Mouse (Mus musculus): ENCODE results near the gene Olfr9.
"Not testable (repeated sequence)": the region's sequence is repeated elsewhere in the genome, so short reads cannot be mapped to it uniquely, and the experiment has no call there.

The Olfr9 gene

GRCm38 (mm10) chr10:128996523-128997040 is 7.4 kb downstream of the Olfr9 start:
- no peak for DNase-seq (ENCODE audit: extremely low read depth, low read depth, low spot score)

GRCm38 (mm10) chr10:129004032-129004920 is 15.0 kb downstream of the Olfr9 start:
- DNase-seq (ENCODE audit: extremely low read depth, low read depth, low spot score): no peak

DNA sequence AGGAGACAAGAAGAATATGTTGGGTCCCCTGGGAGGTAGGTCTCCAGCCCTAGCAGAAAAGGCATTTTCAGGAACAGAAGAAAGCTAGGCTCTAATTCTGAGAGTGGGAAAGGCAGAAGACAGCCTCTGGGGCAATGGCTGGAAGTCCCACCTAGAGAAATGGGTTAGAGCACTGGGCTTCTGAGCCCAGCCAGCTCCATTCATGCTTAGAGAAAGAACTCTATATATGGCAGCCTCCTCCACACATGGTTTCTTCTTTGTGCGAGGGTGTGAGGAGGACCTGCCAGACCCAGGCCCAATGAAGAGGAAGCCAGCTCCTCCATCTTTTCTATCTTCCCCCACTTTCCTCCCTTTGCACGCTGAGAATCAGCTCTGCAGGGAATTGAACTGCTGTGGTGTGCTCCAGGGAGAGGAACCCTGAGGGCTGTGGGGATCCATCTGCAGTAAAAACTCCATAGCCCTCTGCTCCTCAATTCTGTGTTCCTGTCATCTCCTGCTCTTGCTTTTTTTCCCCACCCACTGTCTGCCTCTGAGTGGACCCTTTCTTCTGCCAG is 21.1 kb downstream of the Olfr9 start, which contains the start of gene Olfr763:
Gene Olfr763 (plus strand): TSS at position 504 of the 554 bp plus-strand sequence.
- no peak for DNase-seq (ENCODE audit: extremely low read depth, low read depth, low spot score)

DNA sequence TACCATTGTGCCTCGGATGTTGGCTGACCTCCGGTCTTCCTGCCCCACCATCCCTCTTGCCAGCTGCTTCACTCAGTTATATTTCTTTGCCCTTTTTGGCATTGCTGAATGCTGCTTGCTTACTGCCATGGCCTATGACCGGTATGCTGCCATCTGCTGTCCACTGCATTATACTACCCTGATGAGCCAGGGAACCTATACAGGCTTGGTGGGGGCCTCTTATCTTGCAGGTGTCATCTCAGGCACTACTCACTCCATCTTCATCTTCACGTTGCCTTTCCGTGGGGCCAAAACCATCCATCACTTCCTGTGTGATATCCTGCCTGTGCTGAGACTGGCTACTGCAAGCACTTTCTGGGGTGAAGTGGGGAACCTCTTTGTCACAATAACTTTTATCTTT is 22.3 kb downstream of the Olfr9 start:
- not testable (repeated sequence) for DNase-seq (ENCODE audit: extremely low read depth, low read depth, low spot score)

GRCm38 (mm10) chr10:129014477-129014876 is 25.2 kb downstream of the Olfr9 start:
- DNase-seq (ENCODE audit: extremely low read depth, low read depth, low spot score): no peak

DNA sequence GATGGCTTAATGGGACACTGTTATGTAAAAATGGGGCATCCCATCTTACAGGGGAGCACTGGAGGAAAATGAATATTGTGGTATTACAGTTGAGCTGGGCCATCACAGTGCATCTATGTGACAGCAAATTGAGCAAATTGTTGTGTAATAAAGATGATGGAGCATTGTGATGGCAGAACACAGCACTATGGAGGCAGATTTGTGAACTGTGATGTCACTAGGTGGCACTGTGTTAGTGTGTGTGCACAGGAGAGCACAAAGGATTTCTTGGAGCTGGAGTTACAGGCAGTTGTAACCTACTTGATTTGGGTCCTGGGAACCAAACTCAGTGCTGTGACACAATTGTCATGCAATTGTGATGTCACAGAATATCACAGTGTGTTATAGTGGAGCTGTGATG is 34.1 kb downstream of the Olfr9 start:
- DNase-seq (ENCODE audit: extremely low read depth, low read depth, low spot score): no peak

- no peak for DNase-seq (ENCODE audit: extremely low read depth, low read depth, low spot score)
Observed at GRCm38 (mm10) chr10:129026018-129026662, 36.9 kb downstream of the Olfr9 start.

- no peak for DNase-seq (ENCODE audit: extremely low read depth, low read depth, low spot score)
Observed at GRCm38 (mm10) chr10:129028343-129028742, 39.1 kb downstream of the Olfr9 start.

- DNase-seq (ENCODE audit: extremely low read depth, low read depth, low spot score): no peak
Observed at GRCm38 (mm10) chr10:129039796-129040195, 50.6 kb downstream of the Olfr9 start, which contains the start of gene Olfr764-ps1. TSS of gene Olfr764-ps1 (minus strand) at chr10:129039896.

All from fat pad, adult 2 months (tissue).